In genomic region chr19:10186569-10186968, GRCm38 (mm10) we compare ENCODE assay signal across 19 mouse cellular contexts. TPM values are rescaled to one million over a fixed set of nuclear protein-coding genes. Genes with fewer than 3 reads are reported as not detected.
DNase-seq lines count a peak whose midpoint lies in the region; ATAC-seq and TF ChIP-seq lines count a peak whose summit lies in the region.
"Had no signal": no experiment of that assay in that cellular context is flagged by ENCODE, and none has a peak within 500 bp of the region (broad histone marks: within the 10 kb centered on the region; RNA-seq: fewer than 3 reads in every experiment).

No protein-coding gene starts in this region.

- H3K4me1 ChIP-seq in neural tube, embryonic 15.5 days: peaks cover 60% of the 10 kb centered on the region

- 92% methylated on average over 8 of the region's 8 CpGs for WGBS in neural tube, embryonic 15.5 days

- no peak for ATAC-seq in neural tube, embryonic 15.5 days (ENCODE audit: low FRiP score)
- ATAC-seq: forebrain, embryonic 14.5 days; inflammation-experienced regulatory T-cells, adult 6 months had no signal

- no peak overlapping the region; the same call in 1 of the 2 replicates for H3K9ac ChIP-seq in neural tube, embryonic 15.5 days (replicated peaks)
- H3K9ac ChIP-seq: embryonic facial prominence, embryonic 13.5 days; hindbrain, embryonic 15.5 days had no signal

- H3K4me2 ChIP-seq in neural tube, embryonic 15.5 days: 0 out of 2 replicates have a peak overlapping the region, but pooled peaks have one; percentile 74
- H3K4me2 ChIP-seq: embryonic facial prominence, embryonic 13.5 days; hindbrain, embryonic 15.5 days had no signal

- peak; percentile 75 for DNase-seq in heart, adult 11 months
- no peak for DNase-seq in heart, postnatal 36 days
- no peak for DNase-seq in layer of hippocampus, adult 2 months (ENCODE audit: low spot score in 2 of 2)
- DNase-seq in layer of hippocampus, adult 9-10 months (ENCODE audit: low spot score): no peak
- DNase-seq in neural tube, embryonic 10.5 days (ENCODE audit: extremely low spot score, low spot score): no peak
- DNase-seq: adrenal gland, adult 2 months; adrenal gland, postnatal 25 days; cerebellum, adult 9-10 months; cerebellum, postnatal 36 days; gastrocnemius, adult 2 months; gastrocnemius, postnatal 25 days; heart, postnatal 10 days had no signal

- no peaks in the 10 kb centered on the region for H3K9me3 ChIP-seq in neural tube, embryonic 15.5 days (replicated peaks)
- H3K9me3 ChIP-seq: embryonic facial prominence, embryonic 13.5 days; hindbrain, embryonic 10.5 days; hindbrain, embryonic 15.5 days had no signal

- no peaks in the 10 kb centered on the region for H3K27me3 ChIP-seq in neural tube, embryonic 15.5 days (replicated peaks)
- H3K27me3 ChIP-seq: embryonic facial prominence, embryonic 13.5 days; hindbrain, embryonic 15.5 days had no signal

- TF ChIP-seq CTCF in layer of hippocampus, adult 2 months (conservative IDR thresholded peaks at IDR 0.05): no peak

- intact Hi-C loops in heart, postnatal 36 days (cut with DNase I): no loop called here

- H3K27ac ChIP-seq in layer of hippocampus, adult 2 months: peak overlapping the region; percentile 36; the same call in 1 of the 2 replicates
- no peak overlapping the region for H3K27ac ChIP-seq in neural tube, embryonic 15.5 days (replicated peaks)
- H3K27ac ChIP-seq: embryonic facial prominence, embryonic 13.5 days; gastrocnemius, adult 2 months; hindbrain, embryonic 10.5 days; hindbrain, embryonic 15.5 days had no signal

- H3K36me3 ChIP-seq in neural tube, embryonic 15.5 days: peaks cover 54% of the 10 kb centered on the region

- no peak overlapping the region for H3K4me3 ChIP-seq in layer of hippocampus, adult 2 months
- H3K4me3 ChIP-seq in neural tube, embryonic 15.5 days (replicated peaks): no peak overlapping the region; the same call in 1 of the 2 replicates
- H3K4me3 ChIP-seq: embryonic facial prominence, embryonic 13.5 days; gastrocnemius, adult 2 months; hindbrain, embryonic 10.5 days; hindbrain, embryonic 15.5 days had no signal

RNA-seq across cellular contexts. Expression of gene Fads1, which starts 3.9 kb away (rescaled TPM):
- 10 to 100 TPM; 23.7 to 24.0 TPM for total RNA-seq in heart, postnatal 36 days (2021)
- total RNA-seq in layer of hippocampus, adult 2 months (2021): 100 to 1,000 TPM; 191 to 198 TPM
- polyA plus RNA-seq in neural tube, embryonic 15.5 days (2015; fragmentation: Nextera tagmentation; extraction: Ambion mirVana): 146 and 157 TPM in 2 replicates

RNA-seq across cellular contexts. Expression of gene Tmem258, which starts 17.2 kb away (rescaled TPM):
- total RNA-seq in heart, postnatal 36 days (2021): 100 to 1,000 TPM; 173 to 180 TPM
- total RNA-seq in layer of hippocampus, adult 2 months (2021): 10 to 100 TPM; 74.0 to 79.7 TPM
- polyA plus RNA-seq in neural tube, embryonic 15.5 days (2015; fragmentation: Nextera tagmentation; extraction: Ambion mirVana): 353 and 355 TPM in 2 replicates

RNA-seq across cellular contexts. Expression of gene Fen1, which starts 17.4 kb away (rescaled TPM):
- 1 to 10 TPM; 4.7 TPM for total RNA-seq in heart, postnatal 36 days (2021)
- total RNA-seq in layer of hippocampus, adult 2 months (2021): 10 to 100 TPM in 1 of 2 experiments, 1 to 10 TPM in 1; 9.6 to 12.2 TPM
- 22.8 and 42.1 TPM in 2 replicates for polyA plus RNA-seq in neural tube, embryonic 15.5 days (2015; fragmentation: Nextera tagmentation; extraction: Ambion mirVana)

RNA-seq across cellular contexts. Expression of gene Myrf, which starts 54.0 kb away (rescaled TPM):
- 1 to 10 TPM; 5.9 to 7.3 TPM for total RNA-seq in heart, postnatal 36 days (2021)
- total RNA-seq in layer of hippocampus, adult 2 months (2021): 10 to 100 TPM; 27.0 to 27.8 TPM
- 0.79 and 1.7 TPM in 2 replicates for polyA plus RNA-seq in neural tube, embryonic 15.5 days (2015; fragmentation: Nextera tagmentation; extraction: Ambion mirVana)
- total RNA-seq: gastrocnemius, adult 2 months; gastrocnemius, postnatal 25 days; granulocyte monocyte progenitor cell, adult 5-6 weeks had no signal
- polyA plus RNA-seq: inflammation-experienced regulatory T-cells, adult 6 months had no signal

Comparison
In these comparisons a context has a peak if more than half of its experiments do, and no peak if none do; other contexts are left out.
1. RNA of gene Fads1, which starts 3.9 kb away (total RNA-seq): 191 to 198 TPM in layer of hippocampus, adult 2 months; 23.7 to 24.0 TPM in heart, postnatal 36 days; every median in the first group is over 4 times any median in the second.